Mouse (Mus musculus) central nervous system, embryonic 11.5 days (tissue): ENCODE results near the gene Abcb6. TPM values are rescaled to one million over a fixed set of nuclear protein-coding genes. Genes with fewer than 3 reads are reported as not detected.

Experiments used
- polyA plus RNA-seq: library from polyadenylated mRNA; depleted of rRNA; stranded (reverse); fragments of >200 nt; gene quantifications from 2 replicates; pipeline ENCODE4 v1.2.3, GENCODE M21; 2012; rRNA removed

The Abcb6 gene
- polyA plus RNA-seq, result 23.4 and 24.9 TPM in 2 replicates

DNA sequence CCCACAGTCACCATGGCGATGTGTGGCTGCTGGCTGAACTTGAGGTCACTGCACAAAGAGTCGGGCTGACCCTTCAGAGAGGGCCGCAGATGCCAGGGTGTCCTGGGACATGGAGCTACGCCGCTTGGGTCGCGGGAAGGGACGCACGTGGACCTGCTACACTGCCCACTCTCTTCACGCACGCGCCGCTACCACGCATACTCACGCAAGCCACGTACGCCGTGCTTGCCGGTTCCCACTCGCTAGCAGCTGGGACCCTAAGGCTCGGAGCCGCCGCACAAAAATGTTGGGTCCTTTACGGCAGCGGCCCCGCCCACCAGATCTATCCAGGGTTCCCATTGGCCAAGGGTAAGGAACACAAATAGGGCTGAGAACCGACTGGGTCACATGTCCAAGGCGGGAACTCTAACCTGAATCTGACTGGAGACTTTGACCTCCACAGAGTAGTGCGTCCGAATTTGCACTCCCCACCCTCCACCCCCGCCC is at the start of gene Abcb6:
Abcb6 (minus strand) TSS at position 288 of the 486 bp plus-strand sequence.

GRCm38 (mm10) chr1:75219531-75219930 is 39.3 kb upstream of the Abcb6 start, which contains the start of gene Tuba4a:
Tuba4a (minus strand) TSS chr1:75219865.

DNA sequence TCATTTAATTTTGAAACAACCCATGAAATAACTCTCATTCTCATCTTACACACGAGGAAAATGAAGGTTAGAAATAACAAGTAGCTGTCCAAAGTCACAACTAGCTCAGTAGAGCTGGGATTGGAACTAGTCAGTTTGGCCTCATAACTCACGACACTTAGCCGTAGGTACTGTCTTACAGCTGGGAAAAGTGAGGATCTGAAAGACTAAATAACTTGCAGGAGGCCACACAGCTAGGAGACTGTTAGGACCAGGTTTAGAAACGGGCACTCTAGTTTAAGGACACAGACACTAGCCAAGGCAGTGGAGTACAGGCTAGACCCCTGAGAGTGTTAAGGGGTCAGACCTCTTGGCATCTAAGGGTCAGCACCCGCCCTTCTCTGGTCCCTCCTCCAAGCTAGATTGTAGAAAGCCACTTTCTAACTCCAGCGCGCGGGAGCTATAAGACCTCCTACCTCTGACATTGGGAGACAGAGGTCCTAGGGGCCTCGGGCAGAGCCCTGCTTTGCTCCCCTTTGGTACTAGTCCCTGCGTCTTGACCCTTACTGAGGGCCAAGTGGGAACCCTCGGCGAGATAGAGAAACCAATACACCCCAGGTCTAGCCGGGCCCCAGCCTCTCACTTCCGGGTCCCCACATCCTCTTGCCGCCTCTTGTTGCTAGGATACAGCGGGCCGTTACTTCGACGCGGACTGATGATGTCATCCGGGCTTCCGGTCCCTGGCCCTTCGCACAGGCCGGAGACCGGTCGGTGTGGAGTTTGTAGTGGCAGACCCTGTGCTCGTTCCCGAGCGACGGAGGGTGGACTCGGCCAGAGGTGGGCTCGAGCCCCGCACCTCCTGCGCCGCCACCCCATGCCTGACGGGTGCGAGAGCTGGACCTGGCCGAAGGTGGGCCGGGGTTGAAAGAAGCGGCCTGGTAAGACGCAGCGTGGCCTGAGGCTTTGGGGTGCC is 30.2 kb upstream of the Abcb6 start, which contains the start of the genes Glb1l and Stk16:
Glb1l (minus strand) TSS at position 678 of the 952 bp plus-strand sequence.
Stk16 (plus strand) TSS at position 703 of the 952 bp plus-strand sequence.

DNA sequence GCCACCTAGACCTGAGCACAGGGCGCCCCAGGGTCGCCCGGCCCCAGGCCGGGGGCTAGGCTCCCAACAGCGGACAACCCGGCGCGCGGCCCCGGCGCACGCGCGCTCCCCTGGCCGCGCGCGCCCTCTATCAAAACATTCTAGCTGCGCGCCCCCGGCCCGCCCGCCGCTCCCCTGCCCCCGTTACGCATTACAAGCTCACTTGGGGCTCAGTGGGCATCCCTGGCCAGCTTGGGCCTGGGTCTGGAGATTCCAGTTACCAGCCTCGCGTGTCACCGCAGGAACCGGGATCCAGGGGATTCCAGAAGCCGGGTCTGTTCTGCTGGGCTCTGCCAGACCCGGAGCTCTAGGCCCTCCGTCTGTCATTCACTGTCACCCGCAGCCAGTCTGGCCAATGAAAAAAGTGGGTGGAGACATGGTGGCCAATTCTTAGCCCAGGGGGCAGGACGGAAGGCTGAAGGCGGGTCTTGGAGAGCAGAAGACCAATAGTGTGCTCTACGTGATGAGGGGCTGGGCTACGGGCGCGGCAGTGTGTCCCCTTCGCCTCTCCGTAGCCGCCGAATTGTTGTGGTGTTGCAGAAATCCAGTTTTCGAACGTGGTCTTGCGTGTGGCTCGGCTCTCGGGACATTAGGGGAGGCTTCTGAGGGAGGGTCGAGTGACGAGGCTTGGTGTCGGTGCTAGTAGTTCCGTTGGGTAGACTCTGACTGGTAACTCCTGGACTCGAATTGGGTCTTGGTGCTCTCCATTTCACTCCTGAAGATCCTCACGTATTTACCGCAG is 11.6 kb upstream of the Abcb6 start, which contains the start of the genes Ankzf1 and Atg9a:
Ankzf1 (plus strand) TSS at position 530 of the 781 bp plus-strand sequence.
Atg9a (minus strand) TSS at position 575 of the 781 bp plus-strand sequence.

GRCm38 (mm10) chr1:75168472-75169464 is 11.4 kb downstream of the Abcb6 start, which contains the start of gene Zfand2b:
Zfand2b (plus strand) TSS chr1:75168646.

GRCm38 (mm10) chr1:75142301-75143261 is 37.6 kb downstream of the Abcb6 start, which contains the start of the genes Cnppd1 and Retreg2:
Cnppd1 (minus strand) TSS chr1:75142711.
Retreg2 (plus strand) TSS chr1:75142778.

GRCm38 (mm10) chr1:75133421-75134207 is 46.6 kb downstream of the Abcb6 start, which contains the start of gene Slc23a3:
Slc23a3 (minus strand) TSS chr1:75133890.

GRCm38 (mm10) chr1:75124346-75125321 is 55.6 kb downstream of the Abcb6 start, which contains the start of gene Nhej1:
Nhej1 (minus strand) TSS chr1:75125200.

Other genes starting within 250 kb of the Abcb6 start
- 0.58 and 0.83 TPM in 2 replicates for gene Cfap65, start 244.8 kb downstream of the Abcb6 start, polyA plus RNA-seq
- gene Ihh, start 228.7 kb downstream of the Abcb6 start, polyA plus RNA-seq, result 0.75 and 1.1 TPM in 2 replicates
- gene Nhej1, start 55.2 kb downstream of the Abcb6 start, polyA plus RNA-seq, result 4.5 and 5.2 TPM in 2 replicates
- 0.10 TPM in 2 replicates for gene Slc23a3, start 46.5 kb downstream of the Abcb6 start, polyA plus RNA-seq
- 50.0 and 55.5 TPM in 2 replicates for gene Cnppd1, start 37.7 kb downstream of the Abcb6 start, polyA plus RNA-seq
- gene Retreg2, start 37.6 kb downstream of the Abcb6 start, polyA plus RNA-seq, result 57.7 and 66.7 TPM in 2 replicates
- 29.5 and 43.8 TPM in 2 replicates for gene Zfand2b, start 11.7 kb downstream of the Abcb6 start, polyA plus RNA-seq
- gene Ankzf1, start 11.8 kb upstream of the Abcb6 start, polyA plus RNA-seq, result 24.4 and 26.5 TPM in 2 replicates
- 18.6 and 27.4 TPM in 2 replicates for gene Atg9a, start 11.8 kb upstream of the Abcb6 start, polyA plus RNA-seq
- gene Glb1l, start 30.4 kb upstream of the Abcb6 start, polyA plus RNA-seq, result 16.4 and 29.6 TPM in 2 replicates
- gene Stk16, start 30.4 kb upstream of the Abcb6 start, polyA plus RNA-seq, result 197 and 230 TPM in 2 replicates
- gene Tuba4a, start 39.5 kb upstream of the Abcb6 start, polyA plus RNA-seq, result 12.2 and 15.6 TPM in 2 replicates
- gene A630095N17Rik, start 51.7 kb upstream of the Abcb6 start, polyA plus RNA-seq, result not detected in 2 replicates
- gene Dnajb2, start 56.0 kb upstream of the Abcb6 start, polyA plus RNA-seq, result 32.0 and 36.4 TPM in 2 replicates
- 11.9 and 13.4 TPM in 2 replicates for gene Ptprn, start 84.1 kb upstream of the Abcb6 start, polyA plus RNA-seq
- 9.7 and 17.3 TPM in 2 replicates for gene Resp18, start 98.0 kb upstream of the Abcb6 start, polyA plus RNA-seq
- gene Dnpep, start 137.6 kb upstream of the Abcb6 start, polyA plus RNA-seq, result 102 and 138 TPM in 2 replicates
- 5.1 and 15.4 TPM in 2 replicates for gene Des, start 179.9 kb upstream of the Abcb6 start, polyA plus RNA-seq
- gene Speg, start 194.9 kb upstream of the Abcb6 start, polyA plus RNA-seq, result 40.6 and 51.1 TPM in 2 replicates